Mouse (Mus musculus): ENCODE data around the gene Cyp11a1.

Gene Cyp11a1

DNA sequence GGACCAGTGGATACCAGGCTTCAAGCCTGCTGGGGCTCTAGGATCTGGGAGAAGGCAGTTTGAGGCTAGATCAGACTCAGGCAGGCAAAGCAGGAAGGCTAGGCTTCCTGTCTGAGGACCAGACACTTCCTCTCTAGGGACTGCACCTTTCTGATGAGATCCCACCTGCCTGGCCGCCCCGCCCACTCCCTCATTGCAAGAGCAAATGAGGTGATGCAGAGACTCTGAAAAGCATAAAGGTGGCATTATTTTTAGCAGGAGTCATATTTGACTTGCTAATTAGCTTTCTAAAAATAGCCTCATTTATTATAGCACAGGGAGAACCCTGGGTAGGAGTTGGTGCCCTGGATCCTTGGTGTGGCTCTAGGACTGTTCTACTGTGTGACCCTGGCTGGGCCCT, 18.1 kb upstream of the Cyp11a1 start:
- no peak for TF ChIP-seq GATA4 (IDR thresholded peaks at IDR 0.05; ENCODE audit: insufficient replicate concordance, low read length)

DNA sequence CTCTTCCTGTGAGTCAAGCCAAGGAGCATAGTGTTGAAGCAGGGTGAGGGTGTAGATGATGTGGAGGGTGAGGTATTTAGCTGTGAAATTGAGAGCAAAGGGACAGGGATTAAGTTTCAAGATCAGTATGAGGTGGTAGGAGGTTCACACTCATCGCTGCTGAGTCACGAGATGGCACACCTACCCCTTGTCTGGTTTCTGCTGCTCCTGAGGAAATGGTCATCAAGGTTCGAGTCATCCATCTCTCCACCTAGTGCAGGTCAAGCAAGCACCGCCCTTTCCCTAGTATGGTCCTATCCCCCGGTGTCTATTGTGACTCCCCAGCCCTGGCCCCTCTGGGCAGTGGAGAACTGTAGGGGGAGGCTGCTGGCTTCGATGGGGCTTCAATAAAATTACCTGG, 16.9 kb upstream of the Cyp11a1 start:
- no peak for TF ChIP-seq GATA4 (IDR thresholded peaks at IDR 0.05; ENCODE audit: insufficient replicate concordance, low read length)

DNA sequence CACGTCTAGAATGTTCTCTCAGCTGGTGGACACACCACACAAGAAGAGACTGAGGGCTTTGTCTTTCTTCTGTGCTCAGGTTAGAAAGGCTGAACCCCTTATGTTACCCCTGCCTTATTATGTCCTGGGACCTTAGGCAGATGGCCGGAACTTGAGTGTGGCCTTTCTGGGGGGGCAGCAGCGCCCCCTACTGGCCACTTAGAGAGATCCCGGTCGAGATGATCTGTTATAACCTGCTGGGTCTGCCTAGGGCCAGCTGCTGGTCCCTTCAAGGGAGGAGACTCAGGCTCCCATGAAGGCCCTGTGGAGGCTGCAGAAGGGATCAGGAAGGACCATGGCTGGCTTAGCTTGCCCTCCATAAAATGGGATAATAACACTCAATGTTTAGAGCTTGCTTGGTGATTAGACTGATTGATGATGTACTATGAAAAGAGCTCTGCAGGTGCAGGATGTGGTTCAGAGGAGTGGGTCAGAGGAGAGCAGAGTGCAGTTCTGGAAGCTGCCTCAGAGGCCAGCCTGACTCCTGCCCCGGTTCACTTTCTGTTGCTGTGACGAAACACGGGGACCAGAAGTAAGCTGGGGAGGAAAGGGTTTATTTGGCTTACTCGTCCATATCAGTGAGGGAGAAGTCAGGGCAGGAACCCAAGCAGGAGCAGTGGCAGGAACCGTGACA, 15.6 kb upstream of the Cyp11a1 start:
- TF ChIP-seq GATA4 (IDR thresholded peaks at IDR 0.05; ENCODE audit: insufficient replicate concordance, low read length) = no peak

DNA sequence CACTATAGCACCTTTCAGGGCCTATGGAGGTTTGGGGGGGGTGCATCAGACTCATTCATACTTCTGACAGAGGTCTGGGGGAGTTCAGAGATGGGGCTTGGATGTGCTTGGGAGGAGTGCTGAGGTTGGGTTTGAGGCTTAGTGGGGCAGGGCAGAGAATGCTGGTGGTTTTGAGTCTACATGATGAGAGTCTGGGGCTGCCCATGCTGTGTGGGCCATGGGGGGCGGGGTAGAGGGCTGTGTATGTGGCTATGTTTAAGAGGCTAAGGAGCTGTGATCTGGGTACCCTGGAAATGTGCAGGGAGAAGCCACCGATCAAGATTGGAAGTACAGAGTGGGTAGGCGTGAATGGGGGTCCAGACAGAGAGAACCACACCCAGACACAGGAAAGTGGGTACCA, 14.2 kb upstream of the Cyp11a1 start:
- TF ChIP-seq GATA4 (IDR thresholded peaks at IDR 0.05; ENCODE audit: insufficient replicate concordance, low read length) = no peak

DNA sequence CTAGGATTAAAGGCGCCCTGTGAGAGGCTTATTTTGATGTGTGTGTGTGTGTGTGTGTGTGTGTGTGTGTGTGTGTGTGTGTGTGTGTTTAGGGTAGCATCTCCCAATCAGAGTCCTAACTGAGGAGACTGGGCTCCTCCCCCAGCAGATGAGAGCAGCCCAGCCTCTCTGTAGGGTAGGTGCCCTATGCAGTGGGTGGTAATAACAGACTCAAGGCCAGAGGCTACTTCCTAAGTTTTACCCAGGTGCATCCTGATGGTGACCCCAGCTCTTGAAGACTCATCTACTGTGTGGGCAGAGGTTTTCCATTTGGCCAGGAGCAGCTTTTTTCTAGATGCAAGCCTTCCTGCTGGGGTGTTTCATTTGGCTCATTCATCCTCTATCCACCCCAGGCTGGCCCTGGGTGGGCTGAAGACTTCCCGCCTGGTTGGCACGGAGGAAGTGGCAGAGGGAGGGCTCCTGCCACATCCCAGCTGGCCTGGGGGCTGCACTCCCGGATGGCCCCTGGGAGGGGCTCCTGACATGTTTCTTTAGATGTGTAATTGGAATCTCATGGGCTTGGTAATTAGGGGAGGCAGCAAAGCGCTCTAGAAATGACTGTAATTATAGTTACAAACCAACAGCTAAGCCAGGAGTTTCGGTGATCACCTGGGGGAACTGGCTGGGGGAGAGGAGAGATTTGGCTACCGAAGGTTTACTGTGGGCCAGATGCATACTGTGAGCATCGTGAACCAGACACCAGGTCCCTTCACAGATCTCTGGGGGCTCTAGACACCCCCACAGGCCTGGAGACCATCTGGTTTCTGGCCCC, 13.2 kb upstream of the Cyp11a1 start:
- TF ChIP-seq GATA4 (IDR thresholded peaks at IDR 0.05; ENCODE audit: insufficient replicate concordance, low read length) = no peak

DNA sequence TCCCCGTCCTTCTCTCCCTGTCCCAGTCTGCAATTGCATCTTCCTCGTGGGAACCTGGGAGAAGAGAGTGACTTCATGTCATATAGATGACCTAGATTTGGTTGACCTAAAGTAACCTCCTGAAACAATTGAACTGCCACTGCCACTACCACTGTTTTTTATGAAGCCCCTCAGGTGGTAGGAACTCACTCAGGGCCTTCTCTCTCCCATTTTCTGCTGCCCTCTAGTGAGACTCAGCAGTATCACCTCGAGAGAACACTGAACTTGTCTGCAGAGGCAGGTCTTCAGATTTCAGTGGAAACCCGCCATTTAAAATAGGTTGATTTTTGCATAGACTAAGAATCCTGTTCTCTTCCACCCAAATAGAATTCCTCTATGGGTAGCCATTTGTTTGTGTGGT, 10.9 kb upstream of the Cyp11a1 start:
- no peak for TF ChIP-seq GATA4 (IDR thresholded peaks at IDR 0.05; ENCODE audit: insufficient replicate concordance, low read length)

DNA sequence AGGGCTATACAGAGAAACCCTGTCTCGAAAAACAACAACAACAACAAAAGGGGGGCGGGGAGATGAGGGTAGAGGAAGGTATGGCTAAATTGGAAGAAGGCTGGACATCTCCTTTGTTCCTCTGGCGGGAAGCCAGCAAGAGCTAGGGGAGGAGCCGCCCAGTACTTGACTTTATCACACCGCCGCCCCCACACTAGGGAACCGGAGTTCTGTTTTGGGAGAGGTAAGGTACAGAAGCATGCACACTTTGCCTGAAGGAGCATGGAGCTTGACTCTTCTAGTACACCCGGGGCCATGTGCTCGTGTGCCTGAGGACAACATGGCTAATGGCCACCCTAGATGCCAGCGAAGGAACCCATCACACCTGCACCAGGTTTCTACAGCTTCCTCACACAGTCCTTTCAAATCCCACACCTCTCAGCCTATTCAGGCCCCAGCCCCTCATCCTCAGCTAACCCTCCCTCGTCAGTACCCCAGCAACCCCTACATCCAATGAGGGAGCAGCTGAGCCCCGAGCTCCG, 8.6 kb upstream of the Cyp11a1 start:
- no peak for TF ChIP-seq GATA4 (IDR thresholded peaks at IDR 0.05; ENCODE audit: insufficient replicate concordance, low read length)

DNA sequence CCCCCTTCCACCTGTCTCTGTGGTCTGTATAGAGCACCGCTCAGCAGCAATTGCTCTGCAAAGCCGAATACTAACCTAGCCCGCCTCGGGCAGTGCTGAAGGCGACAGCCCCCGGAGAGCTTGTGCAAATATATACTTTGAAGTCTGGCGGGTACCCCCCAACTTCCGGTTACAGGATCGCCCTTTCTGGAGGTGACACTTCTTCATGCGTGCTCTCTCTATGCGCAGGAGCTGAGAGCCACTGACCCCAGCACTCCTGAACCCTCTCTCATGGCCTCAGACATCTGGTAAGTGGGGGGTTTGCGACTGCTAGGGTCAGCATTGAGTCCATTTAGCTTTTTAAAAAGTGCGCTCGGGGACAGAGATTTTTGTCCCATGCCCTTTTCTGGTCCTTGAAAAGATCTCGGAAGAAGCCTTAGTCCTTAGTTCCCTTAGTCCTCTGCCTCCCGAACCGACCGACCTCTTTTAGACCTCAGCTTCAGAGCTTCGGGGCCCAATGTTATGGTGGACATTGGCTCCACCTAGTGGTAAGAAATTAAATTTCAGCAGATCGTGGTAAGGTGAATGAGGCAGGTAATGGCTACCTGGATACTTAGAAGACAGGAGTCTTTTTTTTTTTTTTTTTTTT, 8.1 kb upstream of the Cyp11a1 start:
- TF ChIP-seq GATA4 (IDR thresholded peaks at IDR 0.05; ENCODE audit: insufficient replicate concordance, low read length) = no peak

DNA sequence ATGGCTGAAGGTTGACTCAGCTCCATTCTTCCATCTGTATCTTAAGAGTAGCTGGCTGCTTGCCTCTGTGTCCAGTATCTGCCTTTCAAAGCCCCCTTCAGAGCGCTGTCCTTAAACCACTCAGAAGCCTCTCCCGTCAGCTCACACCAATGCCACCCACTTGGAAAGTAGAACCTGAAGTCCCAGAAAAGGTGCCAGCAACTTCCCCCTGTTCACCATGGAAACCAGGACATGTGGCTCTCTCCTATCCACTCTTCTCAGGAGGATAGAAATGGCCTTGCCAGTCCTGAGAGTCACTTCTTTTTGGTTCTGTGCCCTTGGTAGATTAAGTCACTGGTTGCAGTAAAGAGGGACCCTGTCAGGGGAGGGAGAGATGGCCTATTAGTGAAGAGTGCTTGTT, 7.5 kb upstream of the Cyp11a1 start:
- no peak for TF ChIP-seq GATA4 (IDR thresholded peaks at IDR 0.05; ENCODE audit: insufficient replicate concordance, low read length)

DNA sequence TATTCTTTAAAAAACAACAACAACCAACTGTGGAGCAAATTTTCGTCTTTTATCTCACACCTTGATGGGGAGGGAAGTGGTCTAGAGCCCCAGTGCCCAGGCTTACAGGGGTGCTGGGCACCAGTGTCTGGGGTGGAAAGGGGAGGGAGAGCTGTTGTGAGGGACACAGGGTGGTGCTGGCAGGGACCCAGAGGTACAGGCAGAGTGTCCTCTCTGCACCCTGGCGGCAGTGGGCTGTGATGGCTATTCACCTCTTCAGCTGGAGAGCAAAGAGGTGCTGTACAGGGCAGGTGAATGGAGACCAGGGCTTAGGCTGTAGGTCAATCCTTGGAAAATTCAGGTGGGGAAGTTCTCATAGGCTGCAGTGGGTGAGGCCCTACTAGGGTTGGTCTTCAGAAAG, 6.5 kb upstream of the Cyp11a1 start:
- no peak for TF ChIP-seq GATA4 (IDR thresholded peaks at IDR 0.05; ENCODE audit: insufficient replicate concordance, low read length)

DNA sequence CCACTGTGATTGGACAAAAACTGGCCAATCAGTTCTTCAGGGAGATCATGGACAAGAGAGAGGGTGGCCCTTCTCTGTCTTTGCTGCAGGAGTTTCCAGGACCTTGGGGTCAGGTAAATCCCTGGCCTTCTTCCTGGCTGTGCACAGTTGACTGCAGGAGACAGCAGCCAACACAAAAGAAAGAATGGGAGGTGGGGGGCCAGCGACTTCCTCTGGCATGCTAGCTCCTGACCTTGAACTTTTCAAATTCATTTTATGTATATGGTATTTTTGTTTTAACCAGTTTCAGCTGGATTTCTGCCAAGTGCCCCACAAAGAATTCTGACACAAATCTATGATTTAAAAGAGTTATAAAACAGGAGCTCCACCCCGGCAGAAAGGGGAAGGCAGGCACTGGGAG, 2.9 kb upstream of the Cyp11a1 start:
- TF ChIP-seq GATA4 (IDR thresholded peaks at IDR 0.05; ENCODE audit: insufficient replicate concordance, low read length) = no peak

DNA sequence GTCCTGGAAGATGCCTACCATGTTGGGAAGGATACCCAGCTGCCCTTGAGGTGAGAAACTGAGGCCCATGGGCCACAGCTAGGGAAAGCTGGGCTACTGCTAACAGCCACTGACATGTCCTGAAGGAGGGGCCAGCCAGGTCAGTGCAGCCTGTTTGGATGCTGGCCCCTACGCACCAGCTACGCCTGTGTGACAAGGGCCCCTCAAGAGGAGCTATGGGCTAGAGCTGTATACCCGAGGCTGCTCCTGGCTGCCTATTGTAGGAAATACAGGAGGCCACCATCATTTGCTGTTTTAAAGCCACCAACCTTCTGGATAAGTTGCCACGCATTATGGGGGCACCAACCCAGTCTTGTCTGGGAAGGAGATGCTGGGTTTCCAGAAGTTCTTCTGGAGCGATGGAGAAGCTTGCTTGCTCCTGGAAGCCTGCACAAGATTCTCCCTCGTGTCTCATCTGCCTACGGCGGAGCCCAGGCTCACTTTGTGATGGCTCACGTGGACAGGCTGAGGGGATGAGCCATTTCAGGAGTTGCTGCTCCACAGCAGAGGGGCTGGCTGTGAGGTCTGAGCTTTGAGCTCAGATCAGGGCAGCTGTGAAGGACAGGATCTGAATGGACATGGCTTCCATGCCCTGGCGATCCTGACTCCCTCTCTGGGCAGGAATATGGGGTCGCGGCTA, 2.3 kb downstream of the Cyp11a1 start:
- TF ChIP-seq GATA4 (IDR thresholded peaks at IDR 0.05; ENCODE audit: insufficient replicate concordance, low read length) = no peak

DNA sequence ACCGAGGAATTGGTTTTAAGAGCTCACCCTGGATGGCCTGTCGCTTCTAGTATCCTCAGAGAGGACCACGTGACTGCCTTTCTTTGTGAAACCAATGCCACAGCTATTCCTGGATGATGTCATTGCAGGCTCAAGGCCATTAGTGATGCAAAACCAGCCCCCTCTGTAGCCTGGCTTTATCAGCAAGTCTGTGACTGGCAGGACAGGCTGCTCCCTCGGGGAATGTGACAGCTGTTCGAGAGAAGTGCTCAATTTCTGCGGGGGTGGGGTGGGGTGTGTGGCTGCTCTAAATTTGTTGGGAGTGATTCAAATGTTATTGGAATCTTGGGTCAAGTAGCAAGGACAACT, 2.8 kb downstream of the Cyp11a1 start:
- no peak for TF ChIP-seq GATA4 (IDR thresholded peaks at IDR 0.05; ENCODE audit: insufficient replicate concordance, low read length)

DNA sequence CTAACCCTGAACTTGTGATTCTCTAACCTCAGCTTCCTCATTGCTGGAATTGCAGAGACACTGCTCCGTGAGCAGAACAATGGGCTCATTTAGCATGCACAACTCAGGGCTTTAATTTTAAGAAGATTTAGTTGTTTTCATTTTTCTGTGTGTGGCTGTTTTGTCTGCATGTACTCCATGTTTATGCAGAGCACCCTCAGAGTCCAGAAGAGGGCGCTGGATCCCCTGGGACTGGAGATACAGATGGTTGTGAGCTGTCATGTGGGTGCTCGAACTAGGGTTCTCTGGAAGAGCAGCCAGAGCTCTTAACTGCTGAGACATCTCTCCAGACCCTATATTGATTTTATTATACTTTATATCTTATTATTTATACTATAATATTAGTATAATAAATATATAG, 3.4 kb downstream of the Cyp11a1 start:
- TF ChIP-seq GATA4 (IDR thresholded peaks at IDR 0.05; ENCODE audit: insufficient replicate concordance, low read length) = no peak

DNA sequence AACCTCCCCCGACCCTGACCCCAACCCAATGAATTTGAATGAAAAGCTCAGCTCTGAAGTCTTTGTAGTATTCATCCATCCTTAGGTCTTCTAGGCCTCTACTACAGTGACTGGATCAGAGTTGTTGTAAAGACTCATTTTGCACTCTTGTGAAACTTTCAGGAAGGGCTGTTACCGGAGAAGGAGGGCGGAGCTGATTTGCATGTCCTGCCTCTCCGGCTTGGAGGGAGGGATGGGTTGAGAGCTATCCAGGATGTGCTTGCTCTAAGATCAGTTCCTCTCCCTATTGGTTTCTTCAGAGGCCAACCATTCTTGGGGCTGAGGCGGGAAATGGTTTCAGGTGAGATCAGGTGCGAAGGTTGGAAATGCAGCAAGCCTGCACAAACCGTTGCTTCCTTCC, 4.8 kb downstream of the Cyp11a1 start:
- no peak for TF ChIP-seq GATA4 (IDR thresholded peaks at IDR 0.05; ENCODE audit: insufficient replicate concordance, low read length)

DNA sequence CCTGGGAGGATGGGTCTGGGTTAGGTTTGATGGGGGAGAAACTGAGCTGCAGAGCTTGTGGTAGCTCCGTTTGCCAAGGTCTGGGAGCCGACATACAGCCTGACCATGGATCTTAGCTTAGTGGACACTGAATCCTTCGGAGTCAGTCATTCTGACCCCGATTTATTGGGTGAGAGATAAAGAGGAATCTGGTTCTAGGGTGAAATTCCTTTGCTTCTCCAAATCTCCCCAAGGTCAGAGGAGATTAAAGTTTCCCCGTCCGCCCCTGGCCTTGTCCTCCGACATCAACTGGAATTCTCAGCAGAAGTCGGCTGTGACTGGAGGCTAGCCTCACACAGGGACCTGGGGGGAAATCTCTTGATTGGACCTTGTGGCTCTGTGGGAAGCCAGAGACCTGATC, 5.3 kb downstream of the Cyp11a1 start:
- TF ChIP-seq GATA4 (IDR thresholded peaks at IDR 0.05; ENCODE audit: insufficient replicate concordance, low read length) = no peak
